Mouse (Mus musculus) stomach, postnatal 0 days (tissue): Measurements from ENCODE around the gene Tsx. TPM values are rescaled to one million over a fixed set of nuclear protein-coding genes. Genes with fewer than 3 reads are reported as not detected.

ENCODE experiments used
- ATAC-seq: fragments of 200-750 bp; cut with Nextera tagmentation; 2 replicates; pipeline ENCODE4 v1.8.0; 2017; ENCODE audit not compliant: low FRiP score, low TSS enrichment
- DNase-seq: peaks from one replicate; pipeline ENCODE4 v3.0.0-alpha.2; 2016; ENCODE audit warnings: low spot score
- H3K27ac ChIP-seq: fragments of 300-500 bp; sonication (generic); replicated peaks from 2 replicates; pipeline ENCODE4 v1.5.1; 2014; ENCODE audit warnings: mild to moderate bottlenecking, control low read depth
- H3K27me3 ChIP-seq: fragments of 300-500 bp; sonication (generic); 2 replicates; pipeline ENCODE4 v1.6.1; 2014; ENCODE audit warnings: low read length; ENCODE audit not compliant: control insufficient read depth, insufficient read depth
- H3K36me3 ChIP-seq: fragments of 300-500 bp; sonication (generic); 2 replicates; pipeline ENCODE4 v1.6.1; 2014; ENCODE audit warnings: low read length, mixed read lengths; ENCODE audit not compliant: control insufficient read depth, insufficient read depth
- H3K4me1 ChIP-seq: fragments of 300-500 bp; sonication (generic); replicated peaks from 2 replicates; pipeline ENCODE4 v1.6.1; 2014; ENCODE audit warnings: antibody characterized with exemption; ENCODE audit not compliant: control insufficient read depth, insufficient read depth
- H3K4me2 ChIP-seq: fragments of 300-500 bp; sonication (generic); replicated peaks from 2 replicates; pipeline ENCODE4 v1.6.1; 2014; ENCODE audit warnings: low read depth, mild to moderate bottlenecking, control low read depth, moderate library complexity
- H3K4me3 ChIP-seq: fragments of 300-500 bp; sonication (generic); 2 replicates; pipeline ENCODE4 v1.5.1; 2014; ENCODE audit warnings: low read depth, low read length, control low read depth
- H3K9ac ChIP-seq: fragments of 300-500 bp; sonication (generic); 2 replicates; pipeline ENCODE4 v1.6.1; 2014; ENCODE audit warnings: mild to moderate bottlenecking, low read length, control low read depth, mixed read lengths
- H3K9me3 ChIP-seq: fragments of 300-500 bp; sonication (generic); 2 replicates; pipeline ENCODE4 v1.6.1; 2016; ENCODE audit warnings: low read length; ENCODE audit not compliant: control insufficient read depth
- CTCF ChIP-seq: IDR thresholded peaks from 2 replicates; pipeline ENCODE4 v1.5.1; 2016; ENCODE audit warnings: antibody characterized with exemption, low read depth, mild to moderate bottlenecking, moderate library complexity
- EP300 ChIP-seq: optimal IDR thresholded peaks from 2 replicates; pipeline ENCODE3; 2016; ENCODE audit warnings: antibody characterized with exemption
- WGBS: fragments of 180-500 bp; shearing (Covaris S2); extraction: QIAGEN DNeasy Blood & Tissue Kit; methylation state at CpG from one replicate; pipeline ENCODE4 v1.1.7; 2014; 5-methylcytosine and 5-hydroxymethylcytosine counted together
- polyA plus RNA-seq: library from polyadenylated mRNA; unstranded; fragments of >200 nt; fragmentation: Nextera tagmentation; extraction: Ambion mirVana; gene quantifications from 2 replicates; pipeline ENCODE4 v1.2.1, GENCODE M21; 2015

The Tsx gene
- polyA plus RNA-seq, 1 experiment from 2014 or later = not detected

DNA sequence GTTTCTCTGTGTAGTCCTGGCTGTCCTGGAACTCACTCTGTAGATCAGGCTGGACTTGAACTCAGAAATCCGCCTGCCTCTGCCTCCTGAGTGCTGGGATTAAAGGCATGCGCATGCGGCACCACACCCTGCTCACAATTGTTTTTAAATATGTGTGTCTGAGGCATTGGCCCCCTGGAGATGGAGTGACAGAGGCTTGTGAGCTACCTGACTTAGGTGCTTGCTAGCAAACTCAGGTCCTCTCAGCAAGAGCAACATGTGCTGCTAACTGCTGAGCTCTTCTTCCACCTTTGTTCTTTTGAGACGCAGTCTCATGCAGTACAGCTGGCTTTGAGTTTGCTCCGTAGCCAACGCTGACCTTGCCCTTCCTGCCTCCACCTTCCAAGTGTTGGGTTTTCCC is 38.5 kb downstream of the Tsx start:
- no peak for ATAC-seq

DNA sequence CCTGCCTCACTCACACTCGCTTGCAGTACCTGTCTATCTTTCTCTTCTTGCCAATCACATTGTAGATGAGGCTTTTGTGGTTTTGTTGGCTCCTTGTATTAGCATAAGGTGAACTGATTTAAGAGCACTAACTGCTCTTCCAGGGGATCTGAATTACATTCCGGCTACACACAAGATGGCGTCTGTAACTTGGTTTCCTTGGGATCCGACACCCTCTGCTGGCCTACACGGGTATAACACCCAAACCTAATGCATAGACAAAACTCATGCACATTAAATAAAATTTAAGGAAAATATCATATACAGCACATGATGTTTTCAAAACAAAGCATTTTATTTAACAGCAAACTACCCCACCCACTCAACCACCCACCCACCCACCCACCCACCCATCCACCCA is 45.8 kb downstream of the Tsx start:
- DNase-seq = no peak
- ATAC-seq = no peak
- H3K27ac ChIP-seq = no peak overlapping the region
- H3K9ac ChIP-seq = no peak overlapping the region
- H3K4me1 ChIP-seq = no peaks in the 10 kb centered on the region
- no peak overlapping the region for H3K4me2 ChIP-seq
- H3K36me3 ChIP-seq = no peaks in the 10 kb centered on the region
- no peaks in the 10 kb centered on the region for H3K27me3 ChIP-seq
- H3K9me3 ChIP-seq = no peaks in the 10 kb centered on the region
- no peak overlapping the region for H3K4me3 ChIP-seq
- peak; percentile 44 for TF ChIP-seq CTCF
- no peak for TF ChIP-seq EP300
- 75% methylated on average over 5 of the region's 5 CpGs for WGBS

More for the DNA sequence above, 38.5 kb downstream of the Tsx start:
- no peak overlapping the region for H3K27ac ChIP-seq
- no peaks in the 10 kb centered on the region for H3K36me3 ChIP-seq
- no peak overlapping the region for H3K4me2 ChIP-seq
- H3K9ac ChIP-seq = no peak overlapping the region
- no peaks in the 10 kb centered on the region for H3K4me1 ChIP-seq
- no peaks in the 10 kb centered on the region for H3K9me3 ChIP-seq
- no peak for DNase-seq
- 69% methylated on average over 5 of the region's 6 CpGs for WGBS
- no peaks in the 10 kb centered on the region for H3K27me3 ChIP-seq
- H3K4me3 ChIP-seq = no peak overlapping the region
- TF ChIP-seq CTCF (no peak), EP300 (no peak)

DNA sequence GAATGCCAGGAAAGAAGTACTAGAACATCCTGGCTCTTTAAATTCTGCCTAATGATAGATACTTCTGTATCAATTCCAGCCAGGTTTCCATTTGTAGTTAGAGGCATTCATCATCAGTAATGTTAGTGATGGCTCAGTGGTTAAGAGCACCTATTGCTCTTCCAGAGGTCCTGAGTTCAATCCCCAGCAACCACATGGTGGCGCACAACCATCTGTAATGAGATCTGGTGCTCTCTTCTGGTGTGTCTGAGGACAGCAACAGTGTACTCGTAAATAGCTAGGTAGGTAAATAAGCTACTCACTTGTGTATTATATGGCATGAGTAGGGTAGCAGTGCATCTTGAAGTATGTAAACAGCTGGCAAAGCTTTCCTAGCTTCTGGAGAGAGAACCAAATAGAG is 54.7 kb downstream of the Tsx start:
- no peak overlapping the region for H3K4me2 ChIP-seq
- no peak overlapping the region for H3K9ac ChIP-seq
- TF ChIP-seq CTCF (peak; percentile 22; the same call in 1 of the 2 replicates), EP300 (no peak)
- no peak overlapping the region for H3K27ac ChIP-seq
- 83% methylated on average over 2 of the region's 2 CpGs for WGBS
- no peaks in the 10 kb centered on the region for H3K4me1 ChIP-seq
- no peaks in the 10 kb centered on the region for H3K27me3 ChIP-seq
- DNase-seq = no peak
- ATAC-seq = no peak
- no peaks in the 10 kb centered on the region for H3K36me3 ChIP-seq
- no peak overlapping the region for H3K4me3 ChIP-seq
- no peaks in the 10 kb centered on the region for H3K9me3 ChIP-seq

DNA sequence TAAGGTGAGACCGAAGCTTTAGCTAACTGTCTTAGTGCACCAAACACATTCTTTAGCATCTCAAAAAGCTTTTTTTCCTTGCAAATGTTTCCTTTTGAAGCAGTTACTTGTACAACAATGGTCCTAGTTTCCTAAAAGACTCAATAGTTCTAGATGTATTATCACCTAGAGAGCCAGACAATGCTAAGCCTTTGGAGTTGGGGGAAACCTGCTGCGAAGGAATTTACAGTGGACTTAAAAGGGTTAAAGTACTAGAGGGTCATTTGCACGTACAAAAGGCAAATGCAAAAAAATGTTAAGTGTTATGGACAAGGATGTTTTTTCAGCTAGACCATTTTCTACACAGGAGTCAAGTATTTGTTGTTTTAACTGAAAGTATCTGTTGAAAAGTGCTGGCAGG is 58.1 kb downstream of the Tsx start:
- Histone ChIP-seq H3K27me3 (no peaks in the 10 kb centered on the region), H3K4me2 (no peak overlapping the region), H3K36me3 (no peaks in the 10 kb centered on the region), H3K4me1 (no peaks in the 10 kb centered on the region), H3K27ac (no peak overlapping the region), H3K4me3 (no peak overlapping the region), H3K9me3 (no peaks in the 10 kb centered on the region), H3K9ac (no peak overlapping the region)
- no peak for TF ChIP-seq CTCF
- no peak for TF ChIP-seq EP300
- ATAC-seq (no peak), DNase-seq (no peak)
- WGBS = 74% methylated on average over 3 of the region's 3 CpGs

Other genes starting within 250 kb of the Tsx start
- 1.4 TPM in 2 replicates for gene Nap1l2, start 227.8 kb upstream of the Tsx start, polyA plus RNA-seq
- not detected in 2 replicates for gene Cdx4, start 93.1 kb upstream of the Tsx start, polyA plus RNA-seq
- 0.92 and 1.0 TPM in 2 replicates for gene Chic1, start 58.0 kb upstream of the Tsx start, polyA plus RNA-seq
- not detected in 2 replicates for gene Gm26992, start 7.5 kb downstream of the Tsx start, polyA plus RNA-seq
- not detected in 2 replicates for gene Zcchc13, start 216.1 kb downstream of the Tsx start, polyA plus RNA-seq